Mouse (Mus musculus) limb, embryonic 13.5 days (tissue): Measurements from ENCODE around the gene Anapc15-ps. TPM values are rescaled to one million over a fixed set of nuclear protein-coding genes. Genes with fewer than 3 reads are reported as not detected.

Experiments used
- ATAC-seq: fragments of 200-750 bp; cut with Nextera tagmentation; 2 replicates; pipeline ENCODE4 v1.8.0; 2017; ENCODE audit warnings: low read depth, moderate number of reproducible peaks, moderate TSS enrichment; ENCODE audit not compliant: low FRiP score
- H3K27ac ChIP-seq: fragments of 300-500 bp; sonication (generic); 2 replicates; pipeline ENCODE4 v1.5.1; 2015; ENCODE audit warnings: inconsistent platforms, mild to moderate bottlenecking, moderate library complexity
- H3K27me3 ChIP-seq: fragments of 300-500 bp; sonication (generic); 2 replicates; pipeline ENCODE4 v1.6.1; 2015; ENCODE audit warnings: mild to moderate bottlenecking, inconsistent platforms
- H3K36me3 ChIP-seq: fragments of 300-500 bp; sonication (generic); 2 replicates; pipeline ENCODE4 v1.6.1; 2015; ENCODE audit warnings: inconsistent platforms, mild to moderate bottlenecking, moderate library complexity
- H3K4me1 ChIP-seq: fragments of 300-500 bp; sonication (generic); 2 replicates; pipeline ENCODE4 v1.6.1; 2015; ENCODE audit warnings: inconsistent platforms
- H3K4me2 ChIP-seq: fragments of 300-500 bp; sonication (generic); replicated peaks from 2 replicates; pipeline ENCODE4 v1.6.1; 2015; ENCODE audit warnings: inconsistent platforms, mild to moderate bottlenecking, moderate library complexity
- H3K4me3 ChIP-seq: fragments of 300-500 bp; sonication (generic); 2 replicates; pipeline ENCODE4 v1.5.1; 2015; ENCODE audit warnings: moderate library complexity, mild to moderate bottlenecking, inconsistent platforms
- H3K9ac ChIP-seq: fragments of 300-500 bp; sonication (generic); 2 replicates; pipeline ENCODE4 v1.6.1; 2015; ENCODE audit warnings: mild to moderate bottlenecking, inconsistent platforms
- H3K9me3 ChIP-seq: fragments of 300-500 bp; sonication (generic); 2 replicates; pipeline ENCODE4 v1.6.1; 2016; ENCODE audit warnings: inconsistent platforms
- WGBS: fragments of 180-500 bp; shearing (Covaris S2); methylation state at CpG from one replicate; pipeline ENCODE4 v1.1.7; 2015; 5-methylcytosine and 5-hydroxymethylcytosine counted together
- polyA plus RNA-seq: library from polyadenylated mRNA; unstranded; fragments of >200 nt; fragmentation: Nextera tagmentation; extraction: Ambion mirVana; gene quantifications from 2 replicates; pipeline ENCODE4 v1.2.1, GENCODE M21; 2015

Anapc15-ps gene
- polyA plus RNA-seq, 1 experiment from 2014 or later = 0.43 TPM

GRCm38 (mm10) chr10:95660356-95660755 lies 12.9 kb downstream of the Anapc15-ps start:
- Histone ChIP-seq H3K4me1 (no peaks in the 10 kb centered on the region), H3K9me3 (no peaks in the 10 kb centered on the region), H3K9ac (no peak overlapping the region), H3K4me2 (no peak overlapping the region), H3K27me3 (no peaks in the 10 kb centered on the region), H3K36me3 (no peaks in the 10 kb centered on the region), H3K27ac (no peak overlapping the region), H3K4me3 (no peak overlapping the region)
- ATAC-seq = no peak
- 70% methylated on average over 6 of the region's 6 CpGs for WGBS

- no peaks in the 10 kb centered on the region for H3K9me3 ChIP-seq
- no peaks in the 10 kb centered on the region for H3K36me3 ChIP-seq
- no peak overlapping the region for H3K9ac ChIP-seq
- ATAC-seq = no peak
- no peaks in the 10 kb centered on the region for H3K4me1 ChIP-seq
- H3K4me2 ChIP-seq = no peak overlapping the region
- H3K27ac ChIP-seq = no peak overlapping the region
- 84% methylated on average over 8 of the region's 8 CpGs for WGBS
- H3K27me3 ChIP-seq = no peaks in the 10 kb centered on the region
- no peak overlapping the region for H3K4me3 ChIP-seq
Observed at GRCm38 (mm10) chr10:95659471-95660150, 13.6 kb downstream of the Anapc15-ps start.

GRCm38 (mm10) chr10:95658836-95659343 lies 14.4 kb downstream of the Anapc15-ps start:
- H3K9ac ChIP-seq = no peak overlapping the region

GRCm38 (mm10) chr10:95656236-95657225 lies 16.7 kb downstream of the Anapc15-ps start:
- Histone ChIP-seq H3K9ac (no peak overlapping the region), H3K4me2 (no peak overlapping the region), H3K36me3 (no peaks in the 10 kb centered on the region), H3K27me3 (no peaks in the 10 kb centered on the region), H3K27ac (no peak overlapping the region), H3K9me3 (peaks cover 4% of the 10 kb centered on the region; the same call in 1 of the 2 replicates), H3K4me3 (no peak overlapping the region), H3K4me1 (no peaks in the 10 kb centered on the region)
- ATAC-seq = peak; percentile 48; the same call in 1 of the 2 replicates
- WGBS = 79% methylated on average over 10 of the region's 10 CpGs

More at GRCm38 (mm10) chr10:95658836-95659343, 14.4 kb downstream of the Anapc15-ps start:
- Histone ChIP-seq H3K27ac (no peak overlapping the region), H3K9me3 (no peaks in the 10 kb centered on the region), H3K4me3 (no peak overlapping the region), H3K4me1 (no peaks in the 10 kb centered on the region), H3K4me2 (no peak overlapping the region), H3K36me3 (no peaks in the 10 kb centered on the region), H3K27me3 (no peaks in the 10 kb centered on the region)
- no peak for ATAC-seq
- 49% methylated on average over 6 of the region's 6 CpGs for WGBS

- Histone ChIP-seq H3K9me3 (peaks cover 8% of the 10 kb centered on the region; the same call in 1 of the 2 replicates), H3K4me2 (no peak overlapping the region), H3K36me3 (no peaks in the 10 kb centered on the region), H3K27me3 (no peaks in the 10 kb centered on the region), H3K27ac (no peak overlapping the region), H3K4me3 (no peak overlapping the region), H3K9ac (no peak overlapping the region), H3K4me1 (no peaks in the 10 kb centered on the region)
- no peak for ATAC-seq
- 88% methylated on average over 5 of the region's 5 CpGs for WGBS
Observed at GRCm38 (mm10) chr10:95652131-95652530, 21.1 kb downstream of the Anapc15-ps start.

GRCm38 (mm10) chr10:95648326-95648888 lies 24.8 kb downstream of the Anapc15-ps start:
- no peaks in the 10 kb centered on the region for H3K4me1 ChIP-seq
- H3K36me3 ChIP-seq = no peaks in the 10 kb centered on the region
- no peak overlapping the region for H3K9ac ChIP-seq
- 83% methylated on average over 11 of the region's 11 CpGs for WGBS
- no peak overlapping the region for H3K4me2 ChIP-seq
- no peaks in the 10 kb centered on the region for H3K27me3 ChIP-seq
- peaks cover 8% of the 10 kb centered on the region; the same call in 1 of the 2 replicates for H3K9me3 ChIP-seq
- ATAC-seq = no peak
- H3K27ac ChIP-seq = no peak overlapping the region
- no peak overlapping the region for H3K4me3 ChIP-seq

GRCm38 (mm10) chr10:95647128-95647527 lies 26.1 kb downstream of the Anapc15-ps start:
- no peaks in the 10 kb centered on the region for H3K36me3 ChIP-seq
- no peak for ATAC-seq
- 86% methylated on average over 9 of the region's 9 CpGs for WGBS

GRCm38 (mm10) chr10:95646576-95646975 lies 26.7 kb downstream of the Anapc15-ps start:
- WGBS = 86% methylated on average over 10 of the region's 10 CpGs
- no peaks in the 10 kb centered on the region for H3K27me3 ChIP-seq

More at GRCm38 (mm10) chr10:95647128-95647527, 26.1 kb downstream of the Anapc15-ps start:
- Histone ChIP-seq H3K27me3 (no peaks in the 10 kb centered on the region), H3K4me3 (no peak overlapping the region), H3K4me1 (no peaks in the 10 kb centered on the region), H3K9ac (no peak overlapping the region), H3K4me2 (no peak overlapping the region), H3K27ac (no peak overlapping the region), H3K9me3 (0 out of 2 replicates have a peak, but pooled peaks cover 4% of the 10 kb centered on the region)

GRCm38 (mm10) chr10:95643696-95644360 lies 29.4 kb downstream of the Anapc15-ps start:
- Histone ChIP-seq H3K4me1 (no peaks in the 10 kb centered on the region), H3K4me2 (no peak overlapping the region), H3K27ac (no peak overlapping the region), H3K36me3 (no peaks in the 10 kb centered on the region), H3K4me3 (no peak overlapping the region), H3K9ac (no peak overlapping the region), H3K27me3 (no peaks in the 10 kb centered on the region), H3K9me3 (no peaks in the 10 kb centered on the region)
- WGBS = 77% methylated on average over 6 of the region's 6 CpGs
- no peak for ATAC-seq

More at GRCm38 (mm10) chr10:95646576-95646975, 26.7 kb downstream of the Anapc15-ps start:
- no peak for ATAC-seq
- Histone ChIP-seq H3K4me1 (no peaks in the 10 kb centered on the region), H3K36me3 (no peaks in the 10 kb centered on the region), H3K27ac (no peak overlapping the region), H3K9me3 (0 out of 2 replicates have a peak, but pooled peaks cover 4% of the 10 kb centered on the region), H3K4me2 (no peak overlapping the region), H3K9ac (no peak overlapping the region), H3K4me3 (no peak overlapping the region)

- H3K4me3 ChIP-seq = no peak overlapping the region
- no peaks in the 10 kb centered on the region for H3K27me3 ChIP-seq
- no peak overlapping the region for H3K9ac ChIP-seq
- WGBS = 72% methylated on average over 5 of the region's 5 CpGs
- no peaks in the 10 kb centered on the region for H3K4me1 ChIP-seq
- no peaks in the 10 kb centered on the region for H3K36me3 ChIP-seq
- no peak overlapping the region for H3K4me2 ChIP-seq
- ATAC-seq = no peak
- no peaks in the 10 kb centered on the region for H3K9me3 ChIP-seq
- H3K27ac ChIP-seq = no peak overlapping the region
Observed at GRCm38 (mm10) chr10:95643042-95643441, 30.2 kb downstream of the Anapc15-ps start.

GRCm38 (mm10) chr10:95641335-95641734 lies 31.9 kb downstream of the Anapc15-ps start:
- no peaks in the 10 kb centered on the region for H3K27me3 ChIP-seq
- no peak overlapping the region for H3K4me3 ChIP-seq
- H3K4me1 ChIP-seq = no peaks in the 10 kb centered on the region
- H3K27ac ChIP-seq = no peak overlapping the region
- no peak overlapping the region for H3K4me2 ChIP-seq
- H3K9me3 ChIP-seq = no peaks in the 10 kb centered on the region
- no peaks in the 10 kb centered on the region for H3K36me3 ChIP-seq
- H3K9ac ChIP-seq = no peak overlapping the region
- no peak for ATAC-seq
- WGBS = 64% methylated on average over 5 of the region's 5 CpGs
